Mouse (Mus musculus): ENCODE measurements around the gene Slc16a13.

Slc16a13 gene

GRCm38 (mm10) chr11:70230239-70230727 is 9.4 kb upstream of the Slc16a13 start:
- DNase-seq = peak; percentile 86

GRCm38 (mm10) chr11:70229260-70230010 is 8.6 kb upstream of the Slc16a13 start, which contains the start of gene Bcl6b:
Gene Bcl6b (minus strand): TSS chr11:70229798.
- DNase-seq = peak; percentile 36

DNA sequence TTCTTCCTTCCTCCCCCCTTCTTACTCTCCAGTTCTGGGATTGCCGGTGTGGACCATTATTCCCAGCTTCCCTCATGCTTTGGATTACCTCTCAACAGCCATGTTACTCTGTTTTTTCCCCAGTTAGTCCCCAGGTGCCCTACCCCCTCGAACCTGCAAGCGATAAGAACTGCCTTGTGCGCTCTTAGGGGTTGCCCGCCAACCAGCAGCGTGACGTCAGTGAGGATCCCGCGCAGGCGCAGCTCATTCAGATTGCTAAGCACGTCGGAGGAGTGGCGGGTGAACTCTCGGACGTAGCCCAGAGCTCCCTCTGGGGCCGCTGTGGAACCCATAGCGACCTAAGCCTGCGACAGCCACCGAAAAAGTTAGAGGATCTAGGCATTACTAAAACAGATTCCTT is 8.0 kb upstream of the Slc16a13 start:
- peak; percentile 87 for DNase-seq

DNA sequence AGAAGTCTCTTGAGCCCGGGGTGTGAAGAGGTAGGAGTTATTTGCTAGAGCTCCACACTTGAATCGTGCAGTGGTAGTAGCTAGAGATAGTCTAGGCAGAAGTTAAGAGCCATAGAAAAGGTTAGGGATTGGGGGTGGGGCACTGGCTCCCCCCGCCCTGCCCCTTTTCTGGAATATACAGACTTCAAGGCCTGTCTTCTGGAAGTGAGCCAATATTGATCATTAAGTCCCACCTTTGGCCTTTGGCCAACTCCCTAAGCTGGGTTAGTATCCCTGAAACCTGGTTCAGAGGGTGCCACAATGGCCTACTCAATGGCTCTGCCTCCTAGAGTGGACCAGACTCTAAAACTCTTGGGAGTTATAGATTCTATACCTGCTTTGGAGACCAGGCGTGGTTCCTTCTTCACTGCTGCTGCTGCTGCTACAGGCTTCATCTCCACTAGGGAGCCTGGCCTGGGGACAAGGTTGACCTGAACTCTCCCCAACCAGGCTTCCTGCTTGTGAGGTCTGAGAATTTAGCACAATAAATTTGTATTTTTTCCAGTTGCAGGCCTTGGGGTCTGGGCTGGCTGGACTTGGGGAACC is 6.9 kb upstream of the Slc16a13 start:
- DNase-seq = no peak

DNA sequence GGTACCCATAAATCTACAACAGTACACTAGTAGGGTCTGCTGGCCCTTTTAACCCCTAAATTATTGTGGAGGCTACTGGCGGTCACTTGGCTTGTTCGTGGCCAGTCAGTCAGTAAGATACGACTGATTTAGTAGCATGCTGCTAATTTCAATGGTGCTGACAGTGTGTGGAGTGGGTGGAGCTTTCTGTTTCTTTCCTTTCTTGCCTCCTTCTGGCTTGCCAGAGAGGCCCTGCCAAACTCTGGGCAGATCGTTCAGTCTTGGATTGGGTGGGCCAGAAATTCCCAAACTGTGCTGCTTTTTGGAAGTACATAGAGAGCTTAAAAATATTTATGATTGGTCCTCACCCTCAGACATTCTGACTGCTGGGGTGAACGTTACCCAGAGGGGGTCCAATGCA is 6.3 kb upstream of the Slc16a13 start:
- DNase-seq = no peak

DNA sequence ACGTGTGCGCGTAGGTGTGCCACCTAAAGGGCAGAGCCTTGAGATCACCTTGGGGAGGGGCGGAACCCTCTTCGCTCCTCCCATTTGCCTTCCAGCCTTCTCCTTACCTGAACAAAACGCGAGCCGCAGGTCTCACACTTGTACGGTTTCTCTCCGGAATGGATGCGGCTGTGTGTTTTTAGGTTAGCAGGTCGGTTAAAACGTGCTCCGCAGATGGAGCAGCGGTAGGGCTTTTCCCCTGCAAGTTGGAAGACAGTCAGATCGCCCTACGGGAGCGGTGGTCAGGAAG is 5.7 kb upstream of the Slc16a13 start:
- DNase-seq = no peak

DNA sequence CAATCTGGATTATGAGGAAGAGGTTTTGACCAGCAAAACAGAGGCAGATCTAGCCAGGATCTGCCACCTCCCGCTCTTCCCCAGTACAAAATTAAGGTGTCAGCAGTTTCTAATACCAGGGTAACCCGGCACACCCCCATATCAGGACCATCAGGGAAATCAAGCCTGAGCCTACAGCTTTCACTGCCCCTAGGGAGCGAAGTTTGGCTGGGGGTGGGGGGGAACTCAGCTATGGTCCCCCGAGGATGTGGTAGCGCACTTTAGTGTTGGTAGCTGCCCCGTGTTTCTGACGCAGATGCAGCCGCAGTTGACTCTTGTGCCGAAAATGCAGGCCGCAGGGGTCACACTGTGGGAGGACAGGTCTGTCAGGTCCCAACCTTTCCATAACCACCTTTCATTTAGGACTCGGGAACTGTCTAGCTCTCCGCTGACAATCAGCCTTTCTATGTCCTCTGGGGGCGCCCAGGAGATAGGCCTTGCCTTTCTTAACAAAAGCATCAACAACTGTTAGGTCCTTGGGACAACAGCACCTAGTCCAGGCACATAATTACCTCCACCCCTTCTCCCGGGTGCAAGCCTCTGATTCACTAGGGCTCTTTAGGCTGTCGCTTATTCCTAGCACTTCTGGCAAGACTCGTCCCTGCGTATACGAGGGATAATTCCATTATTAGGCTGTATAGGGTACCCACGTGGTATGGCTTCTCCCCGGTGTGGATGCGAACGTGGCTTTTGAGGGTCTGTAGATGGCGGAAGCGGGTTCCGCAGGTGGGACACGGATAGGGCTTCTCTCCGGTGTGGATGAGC is 5.1 kb upstream of the Slc16a13 start:
- no peak for DNase-seq

DNA sequence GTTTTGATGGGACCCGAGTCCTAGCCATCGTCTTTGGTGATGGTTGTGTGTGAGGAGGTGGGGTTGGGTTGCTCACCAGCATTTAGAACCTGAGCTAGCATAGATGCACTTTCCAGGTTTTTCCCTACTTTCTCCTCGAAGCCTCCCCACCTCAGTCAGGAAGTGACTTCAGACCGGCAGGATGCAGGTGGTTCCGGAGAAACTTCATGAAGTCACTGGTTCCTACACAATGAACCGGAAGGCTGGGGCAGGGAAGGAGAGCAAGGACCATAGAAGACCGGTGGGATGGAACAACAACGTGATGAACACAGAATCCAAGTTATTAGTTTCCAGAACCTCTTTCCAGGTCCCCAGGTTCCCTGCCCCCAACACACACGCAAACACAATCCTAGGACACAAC is 2.9 kb upstream of the Slc16a13 start:
- no peak for DNase-seq

GRCm38 (mm10) chr11:70221603-70222500 is 988 bp upstream of the Slc16a13 start:
- no peak for DNase-seq

GRCm38 (mm10) chr11:70220323-70220722 is 541 bp downstream of the Slc16a13 start:
- no peak for DNase-seq

DNA sequence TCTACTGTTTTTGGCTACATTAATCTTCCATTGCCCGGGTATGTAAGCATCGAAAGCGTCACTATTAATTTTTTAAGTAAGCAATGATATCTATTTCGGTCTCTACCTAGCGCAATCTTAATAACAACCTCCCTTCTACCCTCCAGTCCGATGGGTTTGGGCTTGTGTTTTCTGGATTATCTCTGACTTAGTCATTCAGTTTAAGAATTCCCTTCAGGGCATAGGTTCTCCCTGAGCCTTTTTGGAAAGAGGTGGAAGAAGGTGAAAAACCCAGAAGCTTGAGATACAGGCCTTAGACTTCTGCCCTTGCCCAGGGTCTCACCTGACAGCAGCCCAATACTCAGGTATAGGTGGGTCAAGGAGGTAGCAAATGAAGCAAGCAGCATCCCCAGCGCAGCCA is 991 bp downstream of the Slc16a13 start:
- DNase-seq = no peak

DNA sequence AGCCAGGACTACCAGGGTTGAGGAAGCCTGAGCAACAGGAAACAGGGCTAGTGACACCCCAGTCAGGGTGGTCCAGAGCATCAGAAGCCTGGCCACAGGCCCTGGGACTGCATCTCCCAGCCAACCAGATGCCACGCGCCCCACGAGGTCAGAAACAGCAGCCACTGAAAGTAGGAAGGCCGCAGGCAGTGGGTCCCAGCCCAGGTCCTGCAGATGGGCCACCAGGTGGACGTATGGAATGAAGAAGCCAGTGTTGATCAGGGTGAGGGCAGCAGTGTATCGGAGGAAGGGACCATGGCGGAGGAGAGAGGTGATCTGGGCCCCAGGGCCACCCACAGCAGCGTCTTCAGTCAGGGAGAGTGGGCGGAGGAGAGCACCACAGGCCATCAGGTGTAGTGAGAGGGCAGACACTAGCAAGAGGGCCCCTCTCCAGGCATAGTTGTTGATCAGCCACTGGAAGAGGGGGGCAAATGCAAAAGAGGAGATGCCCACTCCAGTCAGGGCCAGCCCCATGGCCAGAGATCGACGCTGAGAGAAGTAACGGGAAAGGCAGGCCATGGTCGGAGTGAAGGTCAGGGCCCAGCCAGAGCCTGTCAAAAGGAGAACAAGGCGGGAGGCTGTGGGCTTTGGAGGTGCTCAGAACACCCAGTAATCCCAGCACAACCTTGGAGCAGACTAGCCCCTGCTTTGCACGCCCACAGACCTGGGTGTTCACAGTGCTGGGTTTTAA is 2.0 kb downstream of the Slc16a13 start:
- DNase-seq = no peak

DNA sequence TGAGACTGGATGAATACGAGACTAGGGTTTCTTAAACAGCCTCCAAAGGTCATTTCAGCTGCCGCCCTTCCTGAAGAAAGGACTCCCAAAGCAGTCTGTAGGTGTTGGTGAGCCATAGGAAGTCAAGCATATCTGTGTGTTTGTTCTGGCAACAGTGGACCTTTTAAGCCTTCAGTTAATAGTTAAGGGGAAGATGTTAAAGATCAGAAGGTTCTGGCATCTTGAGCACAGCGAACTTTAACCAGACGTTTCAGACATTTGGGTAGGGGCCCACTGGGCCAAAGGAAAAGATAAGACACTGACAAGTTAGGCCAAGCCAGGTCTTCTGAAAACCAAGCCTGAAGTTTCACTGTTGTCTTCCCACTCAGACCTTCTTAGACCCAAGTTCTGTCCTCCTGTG is 2.8 kb downstream of the Slc16a13 start:
- DNase-seq = no peak

- DNase-seq = no peak
These were observed 4.8 kb downstream of the Slc16a13 start for GRCm38 (mm10) chr11:70216103-70216502.

GRCm38 (mm10) chr11:70215301-70215700 is 5.6 kb downstream of the Slc16a13 start:
- DNase-seq = no peak

GRCm38 (mm10) chr11:70214856-70215209 is 6.0 kb downstream of the Slc16a13 start:
- DNase-seq = no peak

DNA sequence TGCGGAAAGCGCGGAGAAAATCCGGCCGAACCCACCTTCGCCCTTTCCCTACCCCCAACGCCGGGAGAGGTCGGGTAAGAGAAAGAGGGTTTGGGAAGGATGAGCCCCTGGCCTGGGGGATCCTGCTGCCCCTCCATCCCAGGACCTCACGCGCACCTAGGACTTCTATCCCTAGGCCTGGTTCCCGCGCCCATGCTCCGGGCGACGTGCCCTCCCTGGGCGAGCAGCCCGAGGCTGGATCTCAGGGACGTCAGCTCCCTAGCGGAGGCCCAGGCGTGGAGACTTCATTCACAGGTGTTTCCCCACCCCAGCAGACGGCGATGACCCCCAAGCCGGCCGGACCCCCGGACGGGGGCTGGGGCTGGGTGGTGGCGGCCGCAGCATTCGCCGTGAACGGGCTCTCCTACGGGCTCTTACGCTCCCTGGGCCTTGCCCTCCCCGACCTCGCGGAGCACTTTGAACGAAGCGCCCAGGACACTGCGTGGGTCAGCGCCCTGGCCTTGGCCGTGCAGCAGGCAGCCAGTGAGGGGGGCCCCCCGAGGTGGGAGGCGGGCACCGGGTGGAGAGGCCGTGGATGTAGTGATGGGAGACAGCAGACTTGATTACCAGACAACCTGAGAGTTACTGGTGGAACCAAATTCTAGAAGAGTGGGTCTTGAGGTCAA is 6.5 kb downstream of the Slc16a13 start:
- no peak for DNase-seq

DNA sequence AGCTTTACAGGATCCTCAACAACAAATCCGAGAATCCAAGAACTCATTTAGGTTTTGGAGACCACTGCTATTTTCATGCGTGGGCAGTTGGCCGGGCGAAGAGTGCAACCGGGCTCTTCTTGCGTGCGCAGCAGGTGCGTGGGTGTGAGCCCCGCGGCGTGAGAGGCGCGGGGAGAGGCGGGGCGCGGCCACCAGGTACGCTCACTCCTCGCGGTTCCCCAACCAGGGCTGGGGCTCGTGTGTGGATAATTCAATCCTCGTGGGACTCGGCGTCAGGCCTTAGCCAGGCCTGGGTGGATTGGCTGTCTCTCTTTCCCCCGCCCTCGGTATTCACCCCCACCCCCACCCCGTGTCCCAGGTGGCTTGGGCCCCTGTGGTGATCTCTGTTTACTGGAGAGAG is 7.1 kb downstream of the Slc16a13 start:
- no peak for DNase-seq

DNA sequence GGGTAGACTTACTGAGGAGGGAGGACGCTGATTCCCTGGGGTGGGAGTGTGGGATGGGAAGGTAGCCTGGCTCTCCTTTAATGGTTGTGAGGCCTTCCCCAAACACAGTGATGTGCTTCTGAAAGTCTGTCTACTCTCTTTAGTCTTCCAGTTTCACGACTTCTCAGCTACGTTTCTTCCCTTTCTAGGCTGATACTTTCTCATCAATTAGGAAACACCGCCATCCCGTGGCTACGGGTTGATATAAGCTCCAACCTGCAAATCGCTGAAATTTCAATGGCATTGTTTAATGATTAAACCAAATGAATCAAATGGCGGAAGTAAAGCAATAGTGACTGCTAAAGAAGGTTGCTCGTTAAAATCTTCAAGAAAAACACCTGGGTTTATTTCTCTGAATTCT is 8.0 kb downstream of the Slc16a13 start:
- DNase-seq = peak; percentile 58

GRCm38 (mm10) chr11:70212423-70212822 is 8.4 kb downstream of the Slc16a13 start, which contains the start of gene Slc16a11:
Gene Slc16a11 (plus strand): TSS chr11:70212752.
- no peak for DNase-seq

DNA sequence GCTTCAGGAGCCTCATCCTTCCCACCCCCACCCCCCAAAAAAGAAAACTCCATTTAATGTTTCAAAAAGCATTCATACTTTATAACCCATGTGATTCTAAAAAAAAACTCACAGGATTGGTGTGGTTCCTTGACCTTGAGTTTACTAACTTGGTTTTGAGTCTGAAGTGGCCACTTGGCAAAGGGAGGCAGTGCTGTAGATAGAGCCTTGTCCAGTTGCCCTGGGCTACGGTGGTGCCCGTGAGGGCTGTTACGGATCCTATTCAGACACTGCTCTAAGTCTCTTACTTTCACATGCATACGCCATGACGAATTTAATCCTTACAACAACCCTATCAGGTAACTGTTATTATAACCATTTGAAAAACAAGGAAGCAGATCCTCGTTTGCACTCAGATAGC is 8.9 kb downstream of the Slc16a13 start:
- DNase-seq = no peak

DNA sequence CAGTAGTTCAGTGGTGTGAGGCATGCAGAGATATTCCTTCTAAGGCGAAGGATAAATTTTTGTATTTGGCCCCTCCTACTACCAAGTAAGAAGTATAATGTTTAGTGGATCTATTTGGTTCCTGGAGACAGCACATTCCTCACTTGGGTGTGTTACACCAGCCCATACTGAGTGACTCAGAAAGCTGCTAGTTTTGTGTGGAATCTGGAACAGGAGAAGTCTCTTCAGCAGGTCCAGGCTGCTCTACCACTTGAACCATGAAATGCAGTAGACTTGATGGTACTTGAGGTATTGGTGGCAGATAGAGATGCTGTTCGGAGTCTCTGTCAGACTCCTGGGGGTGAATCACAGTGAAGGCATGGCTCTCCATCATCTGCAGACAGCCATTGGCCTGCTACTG is 10.2 kb downstream of the Slc16a13 start:
- DNase-seq = no peak

All from thymus, postnatal 14 days (tissue).